Mouse (Mus musculus) ES-E14 (cell line): ENCODE data around the gene Kmt2b.

Source experiments
- ZC3H11A ChIP-seq: IDR thresholded peaks from 2 replicates; pipeline ENCODE4 v1.6.1; 2012; ENCODE audit warnings: low read depth, mild to moderate bottlenecking, inconsistent platforms, low read length, borderline replicate concordance
- ZNF384 ChIP-seq: IDR thresholded peaks from 2 replicates; pipeline ENCODE4 v1.6.1; 2012; ENCODE audit warnings: low read depth, low read length, inconsistent platforms

DNA sequence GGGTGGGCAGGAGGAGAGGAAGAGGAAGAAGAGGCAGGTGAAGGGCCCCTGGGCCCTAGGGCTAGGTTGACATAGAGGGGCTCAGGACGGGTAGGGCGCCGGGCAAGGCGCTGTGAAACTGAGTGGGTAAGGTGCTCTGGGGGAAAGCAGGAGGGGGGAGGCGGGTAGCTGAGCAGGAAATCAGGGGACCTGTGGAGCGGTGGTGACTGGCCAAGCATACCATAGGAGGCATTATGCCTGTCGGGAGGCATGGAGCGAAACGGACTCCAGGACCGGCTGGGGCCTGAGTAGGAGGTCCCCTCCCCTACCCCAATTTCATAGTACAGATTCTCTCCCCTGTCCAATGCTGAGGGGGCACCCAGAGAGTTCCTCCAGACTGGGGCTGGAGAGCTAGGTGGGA lies 65.7 kb downstream of the Kmt2b start:
- TF ChIP-seq ZNF384 (no peak), ZC3H11A (no peak)
